Mouse (Mus musculus) kidney, adult 9 months (tissue): ENCODE results near the gene Acbd6.

ENCODE experiments used
- DNase-seq: peaks from one replicate; pipeline ENCODE4 v3.0.0; 2022

The Acbd6 gene

GRCm38 (mm10) chr1:155729113-155729795 is 171.3 kb downstream of the Acbd6 start:
- DNase-seq, result no peak

DNA sequence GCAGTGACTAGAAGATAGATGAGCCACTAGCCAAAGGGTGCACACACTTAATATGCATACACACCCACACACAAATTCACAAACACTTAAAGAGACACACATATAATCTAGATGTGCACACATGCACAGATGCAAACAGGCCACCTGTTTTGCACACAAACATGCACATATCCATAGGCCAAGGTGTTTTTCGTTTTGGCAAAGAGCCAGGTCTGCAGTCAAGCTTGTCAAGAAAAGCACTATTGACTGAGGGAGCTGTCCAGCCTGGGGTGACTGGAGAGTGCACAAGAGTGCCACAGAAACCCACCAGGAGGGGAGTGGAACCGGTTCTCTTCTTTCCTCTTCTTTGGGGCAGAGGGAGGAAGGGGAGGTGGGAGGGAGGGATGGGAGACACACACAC is 173.2 kb downstream of the Acbd6 start:
- no peak for DNase-seq

- DNase-seq, result no peak
Measured at GRCm38 (mm10) chr1:155736096-155736825, 178.3 kb downstream of the Acbd6 start.

GRCm38 (mm10) chr1:155737017-155737808 is 179.3 kb downstream of the Acbd6 start:
- DNase-seq, result no peak

DNA sequence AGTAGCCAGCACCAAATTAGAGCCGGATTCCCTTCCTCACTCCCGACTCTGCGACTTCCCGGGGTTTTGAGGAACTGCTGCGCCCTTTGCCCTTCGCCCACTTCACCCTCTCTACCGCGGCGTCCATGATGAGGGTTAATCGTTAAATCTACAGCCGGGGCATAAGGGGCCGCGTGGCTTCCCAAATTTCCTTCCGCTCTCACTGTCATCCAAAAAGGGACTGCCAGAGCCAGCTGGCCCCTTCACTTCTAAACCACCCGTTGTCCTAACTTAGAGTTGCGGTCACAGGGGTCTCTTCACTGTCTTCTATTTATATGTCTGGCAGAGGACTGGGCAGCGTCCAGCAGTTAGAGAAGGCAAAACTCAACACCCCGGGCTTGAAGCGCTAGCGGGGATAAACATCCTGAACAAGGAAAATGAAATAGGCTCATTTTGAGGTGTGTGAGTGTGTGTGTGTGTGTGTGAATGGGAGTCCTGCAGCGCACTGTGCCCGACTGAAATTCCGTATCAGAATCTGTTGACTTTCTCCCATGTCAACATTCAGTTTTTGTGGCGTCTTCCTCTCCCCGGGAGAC is 180.0 kb downstream of the Acbd6 start:
- no peak for DNase-seq
